Mouse (Mus musculus): ENCODE results near the gene Nsrp1. TPM values are rescaled to one million over a fixed set of nuclear protein-coding genes. Genes with fewer than 3 reads are reported as not detected.

The Nsrp1 gene
- polyA plus RNA-seq, 1 experiment from 2014 or later = 58.2 TPM

DNA sequence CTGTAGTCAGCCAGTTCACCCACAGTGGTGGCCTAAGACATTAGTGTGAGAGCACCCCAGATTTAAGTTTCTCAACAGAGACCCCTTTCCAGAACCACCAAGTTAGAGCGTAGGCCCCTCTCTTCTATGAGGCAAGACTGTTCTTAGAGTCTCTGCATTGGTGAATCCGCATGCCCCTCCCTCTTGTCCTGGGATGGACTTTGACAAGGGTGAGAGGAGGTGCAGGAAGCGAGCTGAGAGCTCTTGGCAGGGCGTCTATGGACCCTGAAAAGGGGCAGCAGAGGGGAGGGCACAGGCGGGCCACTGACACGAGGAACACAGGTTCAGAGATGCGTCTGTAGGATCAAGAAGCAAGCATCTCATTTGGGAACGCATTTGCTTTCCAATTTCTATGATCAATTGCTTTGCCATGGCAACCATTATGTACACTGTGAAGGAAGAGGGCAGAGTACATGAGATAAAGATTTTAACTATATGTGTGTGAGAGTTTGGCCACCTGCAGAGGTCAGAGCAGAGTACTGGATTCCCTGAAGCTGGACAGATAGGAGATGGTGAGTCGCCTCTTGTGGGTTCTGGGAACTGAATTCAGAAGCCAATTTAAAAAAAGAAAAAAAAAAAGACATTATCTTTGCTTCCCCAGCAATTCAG, 56.4 kb downstream of the Nsrp1 start:
- Histone ChIP-seq H3K4me3 (ENCODE audit: low read depth, low read length) (no peak overlapping the region), H3K9ac (no peak overlapping the region), H3K4me1 (ENCODE audit: insufficient read depth) (no peaks in the 10 kb centered on the region), H3K9me3 (ENCODE audit: low read depth, low read length) (no peaks in the 10 kb centered on the region), H3K27ac (ENCODE audit: low read depth) (no peak overlapping the region), H3K4me2 (no peak overlapping the region), H3K36me3 (ENCODE audit: insufficient read depth) (no peaks in the 10 kb centered on the region), H3K27me3 (ENCODE audit: insufficient read depth, low read length) (no peaks in the 10 kb centered on the region)
- no peak for TF ChIP-seq CTCF (IDR thresholded peaks at IDR 0.05; ENCODE audit: low read depth)
- no peak for DNase-seq
- WGBS = 50% methylated on average over 9 of the region's 9 CpGs
- no peak for ATAC-seq (ENCODE audit: insufficient read depth)

DNA sequence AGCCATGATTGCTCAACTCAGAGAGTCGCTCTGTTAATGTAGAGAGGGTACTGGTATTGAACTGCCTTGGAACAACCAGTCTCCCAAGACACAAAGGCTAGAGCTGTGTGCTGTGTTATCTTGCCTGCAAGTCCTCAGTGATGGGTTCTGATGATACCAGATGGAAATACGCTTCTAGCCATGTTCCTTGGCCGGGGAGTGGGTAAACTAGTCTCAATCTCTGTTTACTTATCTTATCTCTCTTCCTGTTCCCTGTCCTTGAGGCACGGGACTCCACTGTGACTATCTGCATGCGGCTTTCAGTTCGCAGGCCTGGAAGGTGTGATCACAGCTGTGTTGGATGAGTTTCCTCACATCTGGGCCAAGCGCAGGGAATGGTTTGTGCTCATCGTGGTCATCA, 58.7 kb downstream of the Nsrp1 start:
- TF ChIP-seq CTCF (IDR thresholded peaks at IDR 0.05; ENCODE audit: low read depth) = no peak
- Histone ChIP-seq H3K4me1 (ENCODE audit: insufficient read depth) (no peaks in the 10 kb centered on the region), H3K4me3 (ENCODE audit: low read depth, low read length) (no peak overlapping the region), H3K9ac (no peak overlapping the region), H3K27ac (ENCODE audit: low read depth) (no peak overlapping the region), H3K9me3 (ENCODE audit: low read depth, low read length) (no peaks in the 10 kb centered on the region), H3K36me3 (ENCODE audit: insufficient read depth) (no peaks in the 10 kb centered on the region), H3K4me2 (no peak overlapping the region), H3K27me3 (ENCODE audit: insufficient read depth, low read length) (no peaks in the 10 kb centered on the region)
- DNase-seq (no peak), ATAC-seq (ENCODE audit: insufficient read depth) (no peak)
- WGBS = 23% methylated on average over 8 of the region's 8 CpGs

DNA sequence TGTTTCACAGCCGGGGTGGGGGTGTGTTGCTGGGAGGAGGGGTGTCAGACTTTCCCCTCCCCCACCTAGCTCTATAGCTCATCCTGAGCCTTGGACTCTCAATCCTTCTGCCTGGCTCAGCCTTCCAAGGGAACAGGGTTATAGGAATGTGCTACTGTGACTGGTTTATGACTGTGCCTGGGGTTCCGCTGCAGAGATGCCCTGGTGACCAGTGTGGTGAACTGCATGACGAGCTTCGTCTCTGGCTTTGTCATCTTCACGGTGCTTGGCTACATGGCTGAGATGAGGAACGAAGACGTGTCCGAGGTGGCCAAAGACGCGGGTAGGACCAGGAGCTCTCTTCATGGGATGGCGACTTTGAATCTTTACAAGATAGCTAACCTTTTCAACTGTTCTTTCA, 60.2 kb downstream of the Nsrp1 start:
- DNase-seq (no peak), ATAC-seq (ENCODE audit: insufficient read depth) (no peak)
- TF ChIP-seq CTCF (IDR thresholded peaks at IDR 0.05; ENCODE audit: low read depth) = no peak
- no peaks in the 10 kb centered on the region for H3K9me3 ChIP-seq (ENCODE audit: low read depth, low read length)
- WGBS = 83% methylated on average over 11 of the region's 11 CpGs
- no peak overlapping the region for H3K27ac ChIP-seq (ENCODE audit: low read depth)
- H3K27me3 ChIP-seq (ENCODE audit: insufficient read depth, low read length) = no peaks in the 10 kb centered on the region
- no peaks in the 10 kb centered on the region for H3K36me3 ChIP-seq (ENCODE audit: insufficient read depth)
- H3K4me2 ChIP-seq = no peak overlapping the region
- no peak overlapping the region for H3K9ac ChIP-seq
- no peaks in the 10 kb centered on the region for H3K4me1 ChIP-seq (ENCODE audit: insufficient read depth)
- no peak overlapping the region for H3K4me3 ChIP-seq (ENCODE audit: low read depth, low read length)

GRCm38 (mm10) chr11:77010762-77011475, 67.3 kb downstream of the Nsrp1 start:
- Histone ChIP-seq H3K9ac (no peak overlapping the region), H3K36me3 (ENCODE audit: insufficient read depth) (no peaks in the 10 kb centered on the region), H3K27me3 (ENCODE audit: insufficient read depth, low read length) (0 out of 2 replicates have a peak, but pooled peaks cover 5% of the 10 kb centered on the region), H3K27ac (ENCODE audit: low read depth) (no peak overlapping the region), H3K4me2 (no peak overlapping the region), H3K4me1 (ENCODE audit: insufficient read depth) (no peaks in the 10 kb centered on the region), H3K4me3 (ENCODE audit: low read depth, low read length) (no peak overlapping the region), H3K9me3 (ENCODE audit: low read depth, low read length) (no peaks in the 10 kb centered on the region)
- ATAC-seq (ENCODE audit: insufficient read depth) (no peak), DNase-seq (no peak)
- 80% methylated on average over 10 of the region's 10 CpGs for WGBS
- TF ChIP-seq CTCF (IDR thresholded peaks at IDR 0.05; ENCODE audit: low read depth) = no peak

DNA sequence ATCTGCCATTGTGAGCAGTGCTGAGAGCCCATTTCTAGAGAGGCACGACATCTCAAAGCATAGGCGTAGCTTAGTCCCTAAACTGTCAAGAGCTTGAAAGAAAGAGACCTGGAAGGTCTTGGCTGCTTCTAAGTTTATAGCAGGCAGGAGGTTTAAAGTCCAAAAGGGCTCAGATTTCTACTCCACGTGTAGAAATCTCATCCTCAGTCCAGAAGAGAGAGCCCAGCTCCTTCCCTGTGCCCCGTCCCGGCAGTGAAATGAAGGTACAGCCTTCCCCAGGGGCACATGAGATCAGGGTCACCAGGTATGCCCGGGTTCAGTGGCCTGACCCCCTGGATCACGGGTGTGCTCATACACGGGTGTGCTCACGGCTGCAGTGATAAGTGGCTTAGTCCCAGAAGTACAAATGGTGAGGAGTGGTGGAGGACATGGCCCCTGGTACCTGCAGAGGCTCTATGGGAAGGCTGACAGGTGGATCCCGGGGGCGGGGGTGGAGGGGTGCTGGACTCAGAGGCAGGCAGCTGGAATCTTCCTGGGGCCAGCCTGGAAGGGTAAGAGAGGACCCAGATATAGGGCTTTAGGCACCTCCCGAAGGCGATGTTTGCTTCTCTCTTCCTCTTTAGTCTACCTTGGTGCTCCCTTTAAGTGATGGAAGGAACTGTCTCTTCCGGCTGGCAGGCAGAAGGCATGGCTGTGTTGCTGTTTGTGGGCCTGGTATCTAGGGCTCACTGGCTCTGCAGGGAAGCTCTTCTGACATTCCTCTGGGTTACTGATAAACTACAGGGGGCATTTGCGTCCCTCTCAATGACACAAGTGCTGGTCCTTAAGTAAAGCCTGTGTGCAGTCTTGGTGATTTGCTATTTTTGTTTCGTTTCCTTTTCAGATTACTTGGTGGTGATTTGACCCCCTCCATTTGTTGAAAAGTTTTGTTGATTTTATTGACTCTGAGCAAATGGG, 68.9 kb downstream of the Nsrp1 start:
- DNase-seq = no peak
- ATAC-seq (ENCODE audit: insufficient read depth) = no peak
- Histone ChIP-seq H3K4me2 (no peak overlapping the region), H3K36me3 (ENCODE audit: insufficient read depth) (no peaks in the 10 kb centered on the region), H3K4me1 (ENCODE audit: insufficient read depth) (no peaks in the 10 kb centered on the region), H3K4me3 (ENCODE audit: low read depth, low read length) (no peak overlapping the region), H3K9ac (no peak overlapping the region), H3K9me3 (ENCODE audit: low read depth, low read length) (no peaks in the 10 kb centered on the region), H3K27ac (ENCODE audit: low read depth) (no peak overlapping the region), H3K27me3 (ENCODE audit: insufficient read depth, low read length) (0 out of 2 replicates have a peak, but pooled peaks cover 5% of the 10 kb centered on the region)
- 58% methylated on average over 16 of the region's 16 CpGs for WGBS
- TF ChIP-seq CTCF (IDR thresholded peaks at IDR 0.05; ENCODE audit: low read depth) = no peak

DNA sequence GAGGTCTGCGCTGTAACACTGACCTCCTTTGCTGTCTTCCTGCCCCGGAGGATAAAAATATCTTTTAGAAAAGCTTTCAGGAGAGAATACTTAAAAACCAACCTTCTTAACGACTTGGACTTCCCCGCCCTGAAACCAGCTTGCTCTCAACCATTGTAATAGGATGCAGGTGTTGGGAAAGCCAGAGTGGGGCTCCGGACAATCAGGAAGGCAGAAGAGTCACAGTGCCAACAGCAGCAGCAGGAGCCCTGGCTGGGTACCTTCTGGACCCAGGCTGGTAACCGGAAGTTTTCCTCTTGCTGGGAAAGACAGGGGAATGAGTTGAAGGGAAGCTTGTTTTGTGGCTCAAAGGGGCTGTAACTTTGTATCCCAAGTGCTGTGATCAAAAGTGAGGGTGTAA, 71.6 kb downstream of the Nsrp1 start:
- no peak overlapping the region for H3K9ac ChIP-seq
- no peak for TF ChIP-seq CTCF (IDR thresholded peaks at IDR 0.05; ENCODE audit: low read depth)
- H3K4me2 ChIP-seq = no peak overlapping the region
- no peaks in the 10 kb centered on the region for H3K9me3 ChIP-seq (ENCODE audit: low read depth, low read length)
- no peaks in the 10 kb centered on the region for H3K36me3 ChIP-seq (ENCODE audit: insufficient read depth)
- no peak for ATAC-seq (ENCODE audit: insufficient read depth)
- H3K27me3 ChIP-seq (ENCODE audit: insufficient read depth, low read length) = 0 out of 2 replicates have a peak, but pooled peaks cover 5% of the 10 kb centered on the region
- H3K4me3 ChIP-seq (ENCODE audit: low read depth, low read length) = no peak overlapping the region
- 40% methylated on average over 6 of the region's 6 CpGs for WGBS
- H3K27ac ChIP-seq (ENCODE audit: low read depth) = no peak overlapping the region
- DNase-seq = no peak
- H3K4me1 ChIP-seq (ENCODE audit: insufficient read depth) = no peaks in the 10 kb centered on the region

DNA sequence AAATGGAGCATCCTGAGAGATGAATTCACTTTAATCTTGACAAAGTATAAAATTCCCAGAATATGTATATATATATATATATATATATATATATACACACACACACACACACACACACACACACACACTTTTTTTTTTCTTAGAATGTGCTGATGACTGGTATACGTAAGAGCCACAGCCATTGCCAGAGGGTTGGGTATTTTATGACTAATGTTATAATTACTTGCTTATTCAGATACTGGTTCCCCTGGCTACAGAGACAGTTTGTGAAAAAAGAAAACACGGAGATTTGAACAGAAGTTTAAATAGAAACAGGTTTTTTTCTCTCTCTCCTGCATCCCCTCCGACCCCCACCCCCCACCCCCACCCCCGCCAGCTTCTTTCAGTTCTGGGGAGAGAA, 72.4 kb downstream of the Nsrp1 start:
- no peak for ATAC-seq (ENCODE audit: insufficient read depth)

More for the DNA sequence above, 72.4 kb downstream of the Nsrp1 start:
- Histone ChIP-seq H3K9ac (no peak overlapping the region), H3K27me3 (ENCODE audit: insufficient read depth, low read length) (0 out of 2 replicates have a peak, but pooled peaks cover 6% of the 10 kb centered on the region), H3K4me1 (ENCODE audit: insufficient read depth) (no peaks in the 10 kb centered on the region), H3K27ac (ENCODE audit: low read depth) (no peak overlapping the region), H3K36me3 (ENCODE audit: insufficient read depth) (no peaks in the 10 kb centered on the region), H3K9me3 (ENCODE audit: low read depth, low read length) (no peaks in the 10 kb centered on the region), H3K4me3 (ENCODE audit: low read depth, low read length) (no peak overlapping the region), H3K4me2 (no peak overlapping the region)
- no peak for TF ChIP-seq CTCF (IDR thresholded peaks at IDR 0.05; ENCODE audit: low read depth)
- 48% methylated on average over 4 of the region's 4 CpGs for WGBS
- DNase-seq = no peak

All from lung, embryonic 14.5 days (tissue).